Mouse (Mus musculus): Measurements from ENCODE around the gene Spns2.

Gene Spns2

DNA sequence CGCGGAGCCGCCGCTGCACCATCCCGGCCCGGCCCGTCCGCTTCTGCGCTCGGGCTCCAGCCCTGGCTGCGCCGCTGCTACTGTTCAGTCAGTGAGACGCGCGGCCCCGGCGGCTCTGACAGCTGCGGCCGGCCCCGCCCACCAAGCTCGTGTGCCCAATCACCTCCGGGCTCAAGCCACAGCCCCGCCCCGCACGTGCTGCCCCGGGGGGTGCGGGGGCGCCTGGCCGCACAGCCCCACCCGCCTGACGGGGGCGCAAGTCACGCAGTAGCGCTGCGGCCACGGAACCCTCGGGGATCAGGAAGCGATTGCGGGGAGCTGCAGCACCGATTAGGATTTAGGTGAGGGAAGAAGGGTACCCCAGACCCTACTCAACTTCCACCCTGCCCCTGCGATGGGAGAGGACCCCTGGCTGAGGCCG, at the start of gene Spns2:
TSS of gene Spns2 (minus strand) at position 24 of the 421 bp plus-strand sequence.
- peak; percentile 52 to 74 for DNase-seq

DNA sequence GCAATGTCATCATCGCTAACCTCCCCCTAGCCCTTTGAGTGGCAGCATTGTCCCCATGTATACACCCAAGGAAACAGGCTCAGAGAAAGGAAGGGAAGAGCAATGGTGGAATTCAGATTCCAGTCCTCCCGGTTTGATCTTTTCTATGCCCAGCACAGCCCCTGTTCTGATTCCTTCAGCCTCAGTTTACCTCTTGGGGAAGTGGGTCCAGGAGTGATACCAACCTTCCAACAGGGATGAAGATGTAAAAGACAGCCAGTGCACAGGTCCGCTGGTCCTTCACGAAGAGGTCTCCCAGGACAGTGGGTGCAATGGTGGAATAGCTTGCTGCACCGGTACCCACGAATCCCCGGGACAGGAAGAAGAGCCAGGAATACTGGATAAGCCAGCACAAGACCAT, 49.1 kb upstream of the Spns2 start:
- no peak for DNase-seq

- no peak for DNase-seq
Observed at GRCm38 (mm10) chr11:72538037-72538755, 48.5 kb upstream of the Spns2 start.

GRCm38 (mm10) chr11:72537503-72537902, 47.8 kb upstream of the Spns2 start:
- no peak for DNase-seq

- DNase-seq: no peak
Observed at GRCm38 (mm10) chr11:72535519-72535918, 45.8 kb upstream of the Spns2 start.

GRCm38 (mm10) chr11:72532890-72533289, 43.2 kb upstream of the Spns2 start:
- no peak for DNase-seq

- DNase-seq: no peak
Observed at GRCm38 (mm10) chr11:72531632-72532031, 41.9 kb upstream of the Spns2 start.

DNA sequence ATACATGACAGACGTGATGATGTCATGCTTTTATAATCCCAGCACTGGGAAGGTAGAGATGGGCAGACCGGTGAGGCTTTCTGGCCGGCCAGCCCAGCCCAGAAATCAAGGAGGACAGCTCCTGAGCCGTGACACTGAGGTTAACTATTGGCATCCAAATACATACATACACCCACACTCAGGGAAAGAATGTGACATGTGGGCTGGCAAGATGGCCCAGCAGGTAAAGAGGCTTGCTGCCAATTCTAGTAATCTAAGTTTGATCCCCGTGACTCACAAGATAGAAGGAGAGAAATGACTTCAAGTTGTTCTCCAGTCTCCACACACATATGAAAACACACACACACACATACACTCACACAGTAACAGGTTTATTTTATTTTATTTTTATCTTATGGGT, 41.4 kb upstream of the Spns2 start:
- no peak for DNase-seq

GRCm38 (mm10) chr11:72526190-72526589, 36.5 kb upstream of the Spns2 start:
- DNase-seq: no peak

DNA sequence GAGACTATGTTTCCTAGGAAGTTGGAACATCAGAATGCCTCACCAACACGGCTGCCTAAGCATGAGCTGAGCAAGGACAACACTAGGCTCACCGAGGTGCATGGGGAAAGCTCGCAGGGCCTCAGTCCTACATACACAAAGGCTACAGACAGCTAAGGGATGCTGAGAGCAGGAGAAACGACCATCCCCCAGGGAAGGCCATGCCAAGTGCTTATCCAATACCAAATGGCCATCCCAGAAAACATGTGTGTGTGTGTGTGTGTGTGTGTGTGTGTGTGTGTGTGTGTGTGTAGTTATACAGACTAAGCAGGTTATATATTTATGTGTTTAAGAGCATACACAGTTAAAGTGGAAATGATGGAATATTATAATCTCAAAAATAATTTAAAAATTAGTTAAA, 34.0 kb upstream of the Spns2 start:
- DNase-seq: no peak

DNA sequence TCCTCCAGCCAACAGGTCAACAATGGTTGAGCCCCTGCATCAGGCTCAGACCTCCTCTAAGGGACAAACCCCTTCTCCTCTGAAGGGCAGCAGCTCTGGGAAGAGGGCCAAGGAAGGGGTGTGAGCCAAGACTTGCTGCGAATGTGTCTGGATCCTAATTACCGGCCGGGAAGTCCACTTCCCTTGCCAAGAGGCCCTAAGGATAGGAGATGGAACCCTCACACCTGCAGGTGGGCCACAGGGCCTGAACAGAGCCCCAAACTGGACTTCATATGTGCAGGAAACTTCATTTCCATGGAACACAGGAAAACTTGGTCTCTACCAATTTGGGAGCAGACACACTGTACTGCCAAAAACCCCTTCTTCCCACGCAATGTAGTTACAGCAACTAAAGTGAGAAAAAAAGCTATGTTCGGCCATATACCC, 32.9 kb upstream of the Spns2 start:
- peak; percentile 29 to 39 for DNase-seq

- no peak for DNase-seq
Observed at GRCm38 (mm10) chr11:72521598-72522541, 32.2 kb upstream of the Spns2 start.

DNA sequence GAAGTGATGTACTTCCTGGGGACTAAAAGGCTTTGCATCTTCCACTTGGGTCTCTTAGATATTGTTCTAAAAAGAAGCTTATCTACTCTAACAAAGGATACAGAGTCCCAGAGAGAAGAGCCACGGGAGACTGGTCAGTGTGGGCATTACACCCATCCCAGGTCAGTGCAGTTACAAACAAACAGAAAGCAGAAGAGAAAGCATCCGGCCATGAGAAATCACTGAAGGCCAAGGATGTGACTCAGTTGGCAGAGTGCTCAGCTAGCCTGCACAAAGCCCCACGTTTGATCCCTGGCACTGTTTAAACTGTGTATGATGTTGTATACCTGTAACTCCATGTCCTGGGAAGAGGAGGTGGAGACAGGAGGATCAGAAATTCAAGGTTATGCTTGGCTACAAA, 30.2 kb upstream of the Spns2 start:
- DNase-seq: no peak

DNA sequence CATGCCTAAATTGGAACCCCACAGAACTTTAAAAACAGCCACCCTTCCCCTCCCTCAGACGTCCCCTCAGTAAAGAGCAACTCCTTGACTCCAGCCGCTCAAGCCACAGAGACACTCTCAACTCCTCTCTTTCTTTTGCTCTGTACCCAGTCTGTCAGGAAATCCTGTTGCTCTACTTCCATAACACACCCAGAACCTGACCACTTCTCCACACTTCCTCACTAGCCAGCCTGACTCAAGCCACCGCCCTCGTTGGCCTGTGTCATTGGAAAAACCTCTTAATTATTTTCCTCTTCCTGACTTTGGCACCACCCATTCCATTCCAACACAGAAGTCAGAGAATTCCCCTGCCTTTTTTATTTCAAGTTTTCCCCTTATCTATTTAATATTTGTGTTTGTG, 29.5 kb upstream of the Spns2 start:
- DNase-seq: no peak

GRCm38 (mm10) chr11:72518449-72518848, 28.7 kb upstream of the Spns2 start:
- no peak for DNase-seq

- DNase-seq: no peak
Observed at GRCm38 (mm10) chr11:72514967-72515366, 25.3 kb upstream of the Spns2 start.

DNA sequence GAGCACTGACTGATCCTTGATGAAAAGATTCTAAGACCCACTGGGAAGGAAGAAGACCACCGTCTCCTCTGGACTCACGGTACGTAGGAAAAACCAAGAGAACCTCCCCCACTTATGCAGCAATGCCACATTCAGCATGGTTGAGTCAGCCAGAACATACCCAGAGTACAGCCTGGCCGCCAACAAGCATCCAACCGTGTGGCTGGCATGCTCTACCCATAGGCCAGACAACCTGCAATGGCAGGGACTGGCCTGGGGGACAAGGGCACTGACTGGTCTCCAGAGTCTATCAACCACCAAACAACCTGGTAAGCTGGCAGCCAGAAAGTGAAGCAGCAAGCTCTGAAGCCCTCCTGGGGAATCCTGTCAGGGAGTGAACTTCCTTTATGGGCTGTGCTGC, 18.9 kb upstream of the Spns2 start:
- no peak for DNase-seq

DNA sequence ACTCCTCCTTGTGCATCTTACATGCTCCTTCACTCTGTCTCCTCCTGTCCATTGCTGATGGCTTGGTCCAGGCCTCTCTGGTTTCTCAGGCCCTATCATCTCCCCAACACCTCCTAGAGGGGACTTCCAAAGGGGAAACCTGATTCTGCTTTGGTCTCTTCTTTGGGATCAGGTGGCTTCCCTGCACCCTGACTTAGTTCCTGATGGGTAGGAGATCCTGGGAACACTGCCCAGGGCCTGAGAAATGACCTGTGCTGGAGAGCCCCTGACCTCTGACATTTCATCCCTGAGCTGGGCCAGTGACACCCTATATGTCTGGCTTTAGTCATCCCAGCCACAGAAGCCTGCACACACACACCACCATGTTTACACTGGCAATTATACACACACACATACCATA, 17.9 kb upstream of the Spns2 start:
- no peak for DNase-seq

DNA sequence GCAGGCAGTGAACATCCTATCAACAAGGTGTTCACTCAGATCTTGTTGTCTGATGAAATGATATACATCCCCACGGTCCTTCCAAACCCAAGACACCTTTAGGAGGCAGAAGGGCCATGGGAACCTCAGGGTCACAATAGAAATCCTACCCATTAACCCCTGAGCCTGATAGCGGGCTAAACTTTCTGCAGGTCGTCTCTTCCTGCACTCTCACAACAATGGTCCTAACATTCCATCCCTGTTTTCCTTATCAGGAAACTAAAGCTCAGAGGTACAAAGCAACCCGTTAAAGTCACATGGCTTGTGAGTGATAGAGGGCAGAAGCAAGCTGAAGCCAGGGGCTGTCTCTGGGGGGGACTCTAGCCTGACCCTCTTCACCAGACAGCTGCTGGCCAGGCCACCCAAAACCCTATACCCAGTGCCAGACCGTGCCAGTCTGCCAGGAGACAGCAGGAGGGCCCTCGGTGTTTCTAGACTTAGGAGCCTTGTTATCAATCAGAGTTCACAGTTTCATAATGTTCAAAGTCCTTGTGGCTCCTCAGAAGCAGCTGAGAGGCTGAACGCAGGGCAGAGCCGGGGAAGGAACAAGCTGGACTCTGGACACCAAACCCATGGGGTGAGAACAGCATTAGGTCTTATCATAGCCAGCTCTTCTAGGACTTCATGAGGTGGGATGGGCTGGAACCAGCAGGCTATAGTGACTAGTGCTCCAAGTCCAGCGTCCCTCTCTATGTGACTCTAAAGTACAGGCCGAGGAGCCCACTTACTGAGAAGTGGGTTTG, 14.5 kb upstream of the Spns2 start:
- no peak for DNase-seq

DNA sequence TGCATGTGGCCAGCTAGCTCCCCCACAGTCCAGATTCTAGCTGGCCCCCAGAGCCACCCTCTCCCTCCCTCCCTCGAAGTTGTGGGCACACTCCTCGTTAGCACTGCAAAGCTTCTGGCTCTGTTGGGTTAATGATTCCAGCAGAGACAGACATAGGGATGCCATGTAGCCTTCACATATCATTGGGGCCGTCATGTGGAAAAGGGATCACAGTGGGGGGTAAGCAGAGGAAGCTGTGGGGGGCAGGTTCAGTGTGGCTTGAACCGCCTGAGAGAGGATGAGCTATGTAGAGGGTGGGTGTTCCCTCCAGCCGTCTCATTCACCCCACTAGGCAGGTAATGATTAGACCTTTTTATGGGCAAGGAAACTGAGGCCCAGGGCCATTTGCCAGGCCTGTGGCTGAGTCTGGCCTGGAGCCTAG, 13.8 kb upstream of the Spns2 start:
- no peak for DNase-seq

- DNase-seq: no peak
Observed at GRCm38 (mm10) chr11:72502236-72502635, 12.5 kb upstream of the Spns2 start.

DNA sequence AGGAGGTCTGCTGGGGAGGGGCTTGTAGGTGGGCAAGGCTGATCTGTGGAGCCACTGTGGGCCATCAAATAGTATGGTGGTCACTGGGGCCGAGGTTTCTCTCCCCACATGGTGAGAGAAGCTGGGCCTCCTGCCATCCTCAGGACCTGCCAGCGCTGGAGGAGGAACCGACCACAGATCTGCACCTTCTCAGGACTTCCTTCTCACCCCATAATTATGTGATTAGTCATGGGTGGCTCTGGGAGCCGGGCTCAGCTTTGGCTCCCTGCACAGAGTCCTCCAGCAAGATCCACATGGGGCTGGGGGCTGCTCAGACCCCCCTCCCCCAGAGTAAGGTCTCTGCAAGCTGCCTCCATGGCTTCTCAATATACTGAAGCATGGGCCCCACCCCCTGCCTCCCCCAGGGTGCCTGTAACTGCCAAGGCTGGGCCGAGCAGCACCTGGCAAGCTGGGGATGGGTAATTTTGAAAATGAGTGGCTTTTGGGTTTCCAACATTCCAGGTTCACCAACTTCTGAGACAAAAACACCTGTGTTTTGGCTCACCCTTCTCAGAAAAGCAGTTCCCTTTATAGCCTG, 11.8 kb upstream of the Spns2 start:
- DNase-seq: no peak

DNA sequence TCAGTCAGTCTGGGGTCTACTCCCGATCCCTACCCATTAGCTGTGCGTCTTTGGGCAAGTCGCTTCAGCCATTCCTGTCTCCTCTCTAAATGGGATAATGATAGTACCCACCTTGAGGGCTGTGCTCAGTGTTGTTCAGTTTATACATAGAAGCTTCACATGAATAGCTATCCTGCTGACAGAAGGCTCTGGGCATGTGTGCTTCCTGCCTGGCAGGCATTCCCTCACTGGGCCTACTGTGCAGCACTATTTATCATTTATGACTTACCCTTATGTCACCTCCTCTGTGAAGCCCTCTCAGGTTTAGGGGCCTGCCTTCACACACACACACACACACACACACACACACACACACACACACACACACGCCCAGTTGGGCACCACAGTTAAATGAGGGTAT, 10.4 kb upstream of the Spns2 start:
- no peak for DNase-seq
